Mouse (Mus musculus): ENCODE measurements at regions not wholly inside any gene's neighbourhood (a gene's known extent, or its start where the extent isn't known, plus 50 kb on each side); places are given as distances from the start of the nearest gene placed in this dataset.

GRCm38 (mm10) chr15:42928331-42928730, 2794.2 kb downstream of the 9330182O14Rik start:
- no peaks in the 10 kb centered on the region for H3K27me3 ChIP-seq (ENCODE audit: control insufficient read depth, insufficient read depth, low read length)
- DNase-seq (ENCODE audit: low spot score), result no peak

GRCm38 (mm10) chr15:42944610-42945009, 2810.4 kb downstream of the 9330182O14Rik start:
- H3K27me3 ChIP-seq (ENCODE audit: control insufficient read depth, insufficient read depth, low read length), result no peaks in the 10 kb centered on the region
- H3K27ac ChIP-seq (replicated peaks; ENCODE audit: low read depth, low read length), result no peak overlapping the region
- DNase-seq (ENCODE audit: low spot score), result no peak
- no peaks in the 10 kb centered on the region for H3K4me1 ChIP-seq (ENCODE audit: control insufficient read depth, insufficient read depth, low read length)
- no peak for TF ChIP-seq POLR2A (IDR thresholded peaks at IDR 0.05; ENCODE audit: borderline replicate concordance, extremely low read depth, insufficient read depth, insufficient read length)
- no peaks in the 10 kb centered on the region for H3K9me3 ChIP-seq (ENCODE audit: control insufficient read depth, low read length)
- 72% methylated on average over 1 of the region's 1 CpGs for WGBS
- no peak for ATAC-seq (ENCODE audit: low FRiP score, low read depth)
- no peak overlapping the region for H3K4me3 ChIP-seq (replicated peaks; ENCODE audit: low read length)
- H3K9ac ChIP-seq (ENCODE audit: low read depth, low read length, severe bottlenecking), result no peak overlapping the region
- no peaks in the 10 kb centered on the region for H3K36me3 ChIP-seq (ENCODE audit: control insufficient read depth, insufficient read depth, low read length)
- no peak overlapping the region for H3K4me2 ChIP-seq (replicated peaks; ENCODE audit: low read depth, low read length, severe bottlenecking)

More at GRCm38 (mm10) chr15:42928331-42928730, 2794.2 kb downstream of the 9330182O14Rik start:
- Histone ChIP-seq H3K4me3 (replicated peaks; ENCODE audit: low read length) (no peak overlapping the region), H3K4me2 (replicated peaks; ENCODE audit: low read depth, low read length, severe bottlenecking) (no peak overlapping the region), H3K36me3 (ENCODE audit: control insufficient read depth, insufficient read depth, low read length) (no peaks in the 10 kb centered on the region), H3K4me1 (ENCODE audit: control insufficient read depth, insufficient read depth, low read length) (no peaks in the 10 kb centered on the region), H3K27ac (replicated peaks; ENCODE audit: low read depth, low read length) (no peak overlapping the region), H3K9me3 (ENCODE audit: control insufficient read depth, low read length) (no peaks in the 10 kb centered on the region), H3K9ac (ENCODE audit: low read depth, low read length, severe bottlenecking) (no peak overlapping the region)
- WGBS, result 77% methylated on average over 4 of the region's 4 CpGs
- no peak for ATAC-seq (ENCODE audit: low FRiP score, low read depth)
- no peak for TF ChIP-seq POLR2A (IDR thresholded peaks at IDR 0.05; ENCODE audit: borderline replicate concordance, extremely low read depth, insufficient read depth, insufficient read length)

GRCm38 (mm10) chr15:42955167-42955566, 2821.0 kb downstream of the 9330182O14Rik start:
- H3K36me3 ChIP-seq (ENCODE audit: control insufficient read depth, insufficient read depth, low read length), result no peaks in the 10 kb centered on the region
- WGBS, result 81% methylated on average over 4 of the region's 4 CpGs
- H3K27me3 ChIP-seq (ENCODE audit: control insufficient read depth, insufficient read depth, low read length), result no peaks in the 10 kb centered on the region
- no peaks in the 10 kb centered on the region for H3K4me1 ChIP-seq (ENCODE audit: control insufficient read depth, insufficient read depth, low read length)
- no peak overlapping the region for H3K9ac ChIP-seq (ENCODE audit: low read depth, low read length, severe bottlenecking)
- DNase-seq (ENCODE audit: low spot score), result no peak
- no peaks in the 10 kb centered on the region for H3K9me3 ChIP-seq (ENCODE audit: control insufficient read depth, low read length)
- no peak for ATAC-seq (ENCODE audit: low FRiP score, low read depth)
- no peak overlapping the region for H3K4me3 ChIP-seq (replicated peaks; ENCODE audit: low read length)
- TF ChIP-seq POLR2A (IDR thresholded peaks at IDR 0.05; ENCODE audit: borderline replicate concordance, extremely low read depth, insufficient read depth, insufficient read length), result no peak
- H3K4me2 ChIP-seq (replicated peaks; ENCODE audit: low read depth, low read length, severe bottlenecking), result no peak overlapping the region
- no peak overlapping the region for H3K27ac ChIP-seq (replicated peaks; ENCODE audit: low read depth, low read length)

GRCm38 (mm10) chr15:42962747-42963338, 2828.7 kb downstream of the 9330182O14Rik start:
- Histone ChIP-seq H3K36me3 (ENCODE audit: control insufficient read depth, insufficient read depth, low read length) (no peaks in the 10 kb centered on the region), H3K27me3 (ENCODE audit: control insufficient read depth, insufficient read depth, low read length) (no peaks in the 10 kb centered on the region), H3K4me1 (ENCODE audit: control insufficient read depth, insufficient read depth, low read length) (0 out of 2 replicates have a peak, but pooled peaks cover 5% of the 10 kb centered on the region), H3K4me2 (replicated peaks; ENCODE audit: low read depth, low read length, severe bottlenecking) (no peak overlapping the region), H3K9ac (ENCODE audit: low read depth, low read length, severe bottlenecking) (no peak overlapping the region), H3K27ac (replicated peaks; ENCODE audit: low read depth, low read length) (no peak overlapping the region), H3K4me3 (replicated peaks; ENCODE audit: low read length) (no peak overlapping the region), H3K9me3 (ENCODE audit: control insufficient read depth, low read length) (no peaks in the 10 kb centered on the region)
- ATAC-seq (ENCODE audit: low FRiP score, low read depth) (peak; percentile 68), DNase-seq (ENCODE audit: low spot score) (peak; percentile 88)
- TF ChIP-seq POLR2A (IDR thresholded peaks at IDR 0.05; ENCODE audit: borderline replicate concordance, extremely low read depth, insufficient read depth, insufficient read length), result no peak
- WGBS, result 16% methylated on average over 11 of the region's 11 CpGs

GRCm38 (mm10) chr15:42965314-42965713, 2831.1 kb downstream of the 9330182O14Rik start:
- WGBS, result 56% methylated on average over 3 of the region's 3 CpGs
- no peak overlapping the region for H3K4me2 ChIP-seq (replicated peaks; ENCODE audit: low read depth, low read length, severe bottlenecking)
- no peak for TF ChIP-seq POLR2A (IDR thresholded peaks at IDR 0.05; ENCODE audit: borderline replicate concordance, extremely low read depth, insufficient read depth, insufficient read length)

More at GRCm38 (mm10) chr15:42965314-42965713, 2831.1 kb downstream of the 9330182O14Rik start:
- Histone ChIP-seq H3K27ac (replicated peaks; ENCODE audit: low read depth, low read length) (no peak overlapping the region), H3K9ac (ENCODE audit: low read depth, low read length, severe bottlenecking) (no peak overlapping the region), H3K4me3 (replicated peaks; ENCODE audit: low read length) (no peak overlapping the region), H3K4me1 (ENCODE audit: control insufficient read depth, insufficient read depth, low read length) (0 out of 2 replicates have a peak, but pooled peaks cover 5% of the 10 kb centered on the region), H3K27me3 (ENCODE audit: control insufficient read depth, insufficient read depth, low read length) (no peaks in the 10 kb centered on the region), H3K36me3 (ENCODE audit: control insufficient read depth, insufficient read depth, low read length) (no peaks in the 10 kb centered on the region), H3K9me3 (ENCODE audit: control insufficient read depth, low read length) (no peaks in the 10 kb centered on the region)
- DNase-seq (ENCODE audit: low spot score) (no peak), ATAC-seq (ENCODE audit: low FRiP score, low read depth) (no peak)

Data from limb, embryonic 14.5 days (tissue).